Mouse (Mus musculus): ENCODE data around the gene Gtf3c1. TPM values are rescaled to one million over a fixed set of nuclear protein-coding genes. Genes with fewer than 3 reads are reported as not detected.

Gtf3c1 gene
- 69.7 and 77.2 TPM in 2 replicates for total RNA-seq (2014; rRNA removed)
- 14.3 and 19.0 TPM in 2 replicates for polyA plus RNA-seq (2015; fragmentation: Nextera tagmentation; extraction: Ambion mirVana)

- H3K27ac ChIP-seq (ENCODE audit: low read depth, low read length) = peak within 1 kb of the TSS; percentile 75
- peak; percentile 100 for DNase-seq
- H3K27me3 ChIP-seq (ENCODE audit: insufficient read depth, low read length) = no peaks in the 10 kb centered on the region
- ATAC-seq = peak; percentile 99
- H3K36me3 ChIP-seq (ENCODE audit: insufficient read depth) = peaks cover 15% of the 10 kb centered on the region
- peaks cover 26% of the 10 kb centered on the region for H3K4me1 ChIP-seq (ENCODE audit: insufficient read depth)
- peak within 1 kb of the TSS; percentile 80 for H3K9ac ChIP-seq
- no peak for TF ChIP-seq CTCF (IDR thresholded peaks at IDR 0.05; ENCODE audit: low read depth)
- H3K4me3 ChIP-seq (ENCODE audit: low read depth, low read length) = peak within 1 kb of the TSS; percentile 96
- 3% methylated on average over 45 of the region's 45 CpGs for WGBS
- no peaks in the 10 kb centered on the region for H3K9me3 ChIP-seq (ENCODE audit: low read length)
- H3K4me2 ChIP-seq (ENCODE audit: low read depth) = peak within 1 kb of the TSS; percentile 77
Measured at GRCm38 (mm10) chr7:125707593-125708022, at the start of gene Gtf3c1, which contains the start of gene D430042O09Rik. Gene Gtf3c1 (minus strand): TSS chr7:125707780. Gene D430042O09Rik (plus strand): TSS chr7:125707888.

- DNase-seq = peak; percentile 35
- ATAC-seq = peak; percentile 59
- TF ChIP-seq CTCF (IDR thresholded peaks at IDR 0.05; ENCODE audit: low read depth) = no peak
Measured at GRCm38 (mm10) chr7:125756806-125757205, 49.2 kb upstream of the Gtf3c1 start.

GRCm38 (mm10) chr7:125753326-125753715 lies 45.7 kb upstream of the Gtf3c1 start:
- Histone ChIP-seq H3K27ac (ENCODE audit: low read depth, low read length) (no peak overlapping the region), H3K9ac (no peak overlapping the region), H3K4me3 (ENCODE audit: low read depth, low read length) (no peak overlapping the region), H3K9me3 (ENCODE audit: low read length) (no peaks in the 10 kb centered on the region), H3K4me1 (ENCODE audit: insufficient read depth) (no peaks in the 10 kb centered on the region), H3K4me2 (ENCODE audit: low read depth) (no peak overlapping the region), H3K27me3 (ENCODE audit: insufficient read depth, low read length) (no peaks in the 10 kb centered on the region), H3K36me3 (ENCODE audit: insufficient read depth) (no peaks in the 10 kb centered on the region; the same call in 1 of the 2 replicates)
- WGBS = 93% methylated on average over 3 of the region's 3 CpGs
- ATAC-seq (no peak), DNase-seq (no peak)
- no peak for TF ChIP-seq CTCF (IDR thresholded peaks at IDR 0.05; ENCODE audit: low read depth)

More at GRCm38 (mm10) chr7:125756806-125757205, 49.2 kb upstream of the Gtf3c1 start:
- 59% methylated on average over 6 of the region's 6 CpGs for WGBS
- no peaks in the 10 kb centered on the region for H3K9me3 ChIP-seq (ENCODE audit: low read length)
- H3K4me3 ChIP-seq (ENCODE audit: low read depth, low read length) = no peak overlapping the region
- H3K9ac ChIP-seq = no peak overlapping the region
- no peak overlapping the region for H3K27ac ChIP-seq (ENCODE audit: low read depth, low read length)
- no peaks in the 10 kb centered on the region for H3K4me1 ChIP-seq (ENCODE audit: insufficient read depth)
- peaks cover 7% of the 10 kb centered on the region; the same call in 1 of the 2 replicates for H3K36me3 ChIP-seq (ENCODE audit: insufficient read depth)
- no peaks in the 10 kb centered on the region for H3K27me3 ChIP-seq (ENCODE audit: insufficient read depth, low read length)
- H3K4me2 ChIP-seq (ENCODE audit: low read depth) = no peak overlapping the region

GRCm38 (mm10) chr7:125752699-125753325 lies 45.2 kb upstream of the Gtf3c1 start:
- TF ChIP-seq CTCF (IDR thresholded peaks at IDR 0.05; ENCODE audit: low read depth) = no peak

GRCm38 (mm10) chr7:125748186-125748585 lies 40.6 kb upstream of the Gtf3c1 start:
- H3K4me1 ChIP-seq (ENCODE audit: insufficient read depth) = no peaks in the 10 kb centered on the region
- TF ChIP-seq CTCF (IDR thresholded peaks at IDR 0.05; ENCODE audit: low read depth) = peak; percentile 84
- no peak overlapping the region for H3K9ac ChIP-seq
- no peak overlapping the region for H3K27ac ChIP-seq (ENCODE audit: low read depth, low read length)
- no peak overlapping the region for H3K4me2 ChIP-seq (ENCODE audit: low read depth)
- no peak overlapping the region for H3K4me3 ChIP-seq (ENCODE audit: low read depth, low read length)
- H3K9me3 ChIP-seq (ENCODE audit: low read length) = no peaks in the 10 kb centered on the region
- ATAC-seq (peak; percentile 34; the same call in 1 of the 2 replicates), DNase-seq (peak; percentile 65)
- WGBS = 53% methylated on average over 3 of the region's 3 CpGs
- H3K36me3 ChIP-seq (ENCODE audit: insufficient read depth) = no peaks in the 10 kb centered on the region; the same call in 1 of the 2 replicates
- H3K27me3 ChIP-seq (ENCODE audit: insufficient read depth, low read length) = no peaks in the 10 kb centered on the region

More at GRCm38 (mm10) chr7:125752699-125753325, 45.2 kb upstream of the Gtf3c1 start:
- no peak overlapping the region for H3K4me3 ChIP-seq (ENCODE audit: low read depth, low read length)
- no peaks in the 10 kb centered on the region for H3K9me3 ChIP-seq (ENCODE audit: low read length)
- WGBS = 85% methylated on average over 7 of the region's 7 CpGs
- H3K9ac ChIP-seq = no peak overlapping the region
- H3K4me1 ChIP-seq (ENCODE audit: insufficient read depth) = no peaks in the 10 kb centered on the region
- ATAC-seq (no peak), DNase-seq (no peak)
- no peak overlapping the region for H3K4me2 ChIP-seq (ENCODE audit: low read depth)
- H3K36me3 ChIP-seq (ENCODE audit: insufficient read depth) = no peaks in the 10 kb centered on the region; the same call in 1 of the 2 replicates
- no peaks in the 10 kb centered on the region for H3K27me3 ChIP-seq (ENCODE audit: insufficient read depth, low read length)
- no peak overlapping the region for H3K27ac ChIP-seq (ENCODE audit: low read depth, low read length)

GRCm38 (mm10) chr7:125747316-125747690 lies 39.7 kb upstream of the Gtf3c1 start:
- DNase-seq (no peak), ATAC-seq (no peak)

GRCm38 (mm10) chr7:125746621-125747315 lies 39.2 kb upstream of the Gtf3c1 start:
- ATAC-seq = no peak
- TF ChIP-seq CTCF (IDR thresholded peaks at IDR 0.05; ENCODE audit: low read depth) = no peak
- H3K4me2 ChIP-seq (ENCODE audit: low read depth) = no peak overlapping the region
- no peak overlapping the region for H3K27ac ChIP-seq (ENCODE audit: low read depth, low read length)
- H3K27me3 ChIP-seq (ENCODE audit: insufficient read depth, low read length) = no peaks in the 10 kb centered on the region
- H3K36me3 ChIP-seq (ENCODE audit: insufficient read depth) = no peaks in the 10 kb centered on the region; the same call in 1 of the 2 replicates
- no peak for DNase-seq
- no peak overlapping the region for H3K9ac ChIP-seq
- H3K4me1 ChIP-seq (ENCODE audit: insufficient read depth) = no peaks in the 10 kb centered on the region
- no peak overlapping the region for H3K4me3 ChIP-seq (ENCODE audit: low read depth, low read length)
- H3K9me3 ChIP-seq (ENCODE audit: low read length) = no peaks in the 10 kb centered on the region
- 90% methylated on average over 2 of the region's 2 CpGs for WGBS

More at GRCm38 (mm10) chr7:125747316-125747690, 39.7 kb upstream of the Gtf3c1 start:
- Histone ChIP-seq H3K9ac (no peak overlapping the region), H3K27me3 (ENCODE audit: insufficient read depth, low read length) (no peaks in the 10 kb centered on the region), H3K4me3 (ENCODE audit: low read depth, low read length) (no peak overlapping the region), H3K36me3 (ENCODE audit: insufficient read depth) (no peaks in the 10 kb centered on the region; the same call in 1 of the 2 replicates), H3K27ac (ENCODE audit: low read depth, low read length) (no peak overlapping the region), H3K4me1 (ENCODE audit: insufficient read depth) (no peaks in the 10 kb centered on the region), H3K4me2 (ENCODE audit: low read depth) (no peak overlapping the region), H3K9me3 (ENCODE audit: low read length) (no peaks in the 10 kb centered on the region)
- WGBS = 56% methylated on average over 7 of the region's 7 CpGs
- TF ChIP-seq CTCF (IDR thresholded peaks at IDR 0.05; ENCODE audit: low read depth) = peak; percentile 45

All from forebrain, postnatal 0 days (tissue).